Mouse (Mus musculus) embryo, embryonic 10.5 days (tissue): ENCODE measurements around the gene Pnma1.

Experiments used
- DNase-seq: peaks from one replicate; pipeline ENCODE4 v3.0.0-alpha.2; 2015; ENCODE audit warnings: low spot score

The Pnma1 gene

GRCm38 (mm10) chr12:84147954-84148621, at the start of gene Pnma1:
Gene Pnma1, minus strand, starts transcription at chr12:84148489.
- peak; percentile 93 for DNase-seq

- no peak for DNase-seq
Observed at GRCm38 (mm10) chr12:84195195-84195594, 46.9 kb upstream of the Pnma1 start.

DNA sequence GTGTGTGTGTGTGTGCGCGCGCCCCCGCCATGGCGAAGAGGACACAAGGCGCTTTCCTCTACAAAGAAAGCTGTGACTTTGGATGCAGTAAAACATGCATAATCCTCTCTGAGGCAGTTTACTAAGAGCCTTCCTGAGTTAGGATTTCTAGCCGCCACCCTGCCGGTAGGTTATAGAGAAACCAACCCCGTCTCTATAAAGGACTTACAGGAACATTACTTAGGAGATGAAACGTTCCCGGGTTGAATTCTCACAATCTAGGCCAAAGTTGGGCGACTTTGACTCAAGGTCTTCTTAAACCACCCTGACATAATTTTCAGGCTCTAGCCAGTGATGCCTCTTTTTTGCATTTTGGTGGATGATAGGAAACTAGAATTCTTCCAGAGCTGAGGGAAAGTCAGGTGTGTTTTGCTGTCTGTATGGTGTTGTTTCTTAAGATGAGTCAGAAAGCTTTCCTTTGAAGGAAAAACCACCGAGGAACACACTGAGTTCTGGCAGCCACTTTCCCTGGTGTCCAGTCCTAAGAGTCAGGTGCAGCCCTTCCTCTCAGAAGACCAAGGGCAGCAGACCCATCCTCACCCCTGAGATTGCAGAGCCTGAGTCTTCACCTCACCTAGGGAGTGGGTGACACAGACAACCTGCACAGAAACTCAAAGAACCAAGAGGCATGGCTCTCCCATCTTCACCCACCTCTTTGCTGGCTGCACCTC, 46.3 kb upstream of the Pnma1 start:
- DNase-seq = no peak

DNA sequence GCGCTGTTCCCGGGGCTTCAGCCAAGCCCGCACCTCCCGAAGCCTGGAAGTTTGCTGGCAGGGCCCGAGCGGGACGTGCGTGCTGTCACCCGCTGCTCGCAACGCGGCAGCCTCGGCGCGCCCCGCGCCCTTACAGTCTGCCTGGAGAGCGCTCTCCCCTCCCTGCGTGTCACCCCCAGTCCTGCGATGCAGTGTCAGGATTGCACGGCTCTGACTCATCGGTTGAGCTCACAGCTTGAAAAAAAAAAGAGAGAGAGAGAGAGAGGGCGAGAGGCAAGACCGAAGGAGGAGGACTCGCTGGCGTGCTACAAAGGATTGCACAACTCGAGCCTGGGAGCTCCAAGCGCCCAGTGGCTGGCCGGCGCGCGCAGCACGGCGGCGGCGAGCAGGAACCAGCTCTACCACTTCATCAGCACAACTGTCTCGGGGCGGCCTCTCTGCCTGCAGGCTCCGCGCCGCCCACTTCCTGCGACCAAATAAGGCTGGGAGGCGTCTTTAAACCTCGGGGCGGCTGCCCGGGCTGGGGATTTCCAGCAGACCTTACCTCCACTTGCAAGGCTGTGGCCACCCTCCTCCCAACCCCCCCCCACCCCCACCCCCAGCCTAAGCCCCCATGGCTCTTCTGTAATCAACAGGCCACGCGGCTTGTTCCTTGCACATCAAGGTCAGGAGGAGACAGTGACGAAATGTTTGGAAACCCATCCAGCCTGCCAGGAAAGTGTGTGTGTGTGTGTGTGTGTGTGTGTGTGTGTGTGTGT, 45.5 kb upstream of the Pnma1 start:
- DNase-seq = peak; percentile 95

GRCm38 (mm10) chr12:84192741-84193641, 44.7 kb upstream of the Pnma1 start:
- peak; percentile 74 for DNase-seq

DNA sequence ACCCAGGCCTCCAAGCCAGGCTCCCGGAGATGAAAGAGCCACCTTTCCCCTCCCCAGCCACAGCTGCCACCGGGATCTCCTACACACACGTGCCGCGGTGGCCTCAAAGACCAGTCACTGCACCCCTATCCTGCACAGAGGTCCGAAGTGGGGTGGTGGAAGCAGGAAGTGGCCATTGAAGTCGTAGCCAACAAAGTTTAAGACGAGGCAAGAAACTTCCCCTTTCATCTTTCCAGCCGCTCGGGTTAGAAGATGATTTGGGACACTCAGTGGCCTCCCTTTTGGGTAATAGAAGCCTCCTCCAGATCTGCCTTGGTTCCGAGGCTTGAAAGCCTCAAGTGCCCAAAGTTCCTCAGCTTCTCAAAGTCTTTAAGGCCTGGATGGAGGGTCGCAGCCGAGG, 44.0 kb upstream of the Pnma1 start:
- DNase-seq = no peak

DNA sequence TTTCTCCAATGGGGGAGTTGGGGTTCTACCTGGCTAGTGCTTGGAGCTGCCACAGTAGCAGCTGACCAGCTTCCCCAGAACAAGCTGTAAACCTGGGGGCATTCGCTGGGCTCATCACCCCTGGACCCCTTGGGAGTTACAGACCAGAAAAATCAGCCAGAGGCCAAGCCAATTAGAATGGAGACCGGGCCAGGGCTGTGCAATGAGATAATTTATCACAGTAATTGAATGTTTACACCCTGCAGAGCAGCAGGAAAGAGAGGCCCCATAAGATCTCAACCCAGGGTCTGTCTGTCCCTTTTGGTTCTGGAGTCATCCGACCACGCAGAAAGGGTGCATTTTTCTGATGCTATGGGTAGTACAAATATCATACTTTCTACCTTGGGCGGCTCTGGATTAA, 43.5 kb upstream of the Pnma1 start:
- DNase-seq = peak; percentile 26

DNA sequence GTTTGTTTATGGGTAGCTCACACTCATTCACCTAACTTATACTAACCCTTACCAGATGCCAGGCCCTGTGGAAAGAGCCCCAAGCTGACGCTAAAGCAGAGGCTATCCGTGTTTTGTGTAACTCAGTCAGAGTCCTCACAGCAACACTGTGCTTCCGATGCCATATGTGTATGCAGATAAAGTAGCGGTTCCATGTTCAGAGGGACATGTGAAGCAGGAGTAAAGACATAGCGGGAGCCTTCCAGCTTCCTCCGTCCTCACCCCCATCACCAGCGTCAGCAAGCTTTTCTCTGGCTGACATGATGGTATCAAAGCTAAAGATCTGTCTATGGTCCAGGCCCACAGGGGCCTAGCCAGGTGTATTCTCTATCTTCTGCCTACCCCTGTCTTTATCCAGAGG, 42.9 kb upstream of the Pnma1 start:
- no peak for DNase-seq

- peak; percentile 29 for DNase-seq
Observed at GRCm38 (mm10) chr12:84190151-84190820, 42.0 kb upstream of the Pnma1 start.

DNA sequence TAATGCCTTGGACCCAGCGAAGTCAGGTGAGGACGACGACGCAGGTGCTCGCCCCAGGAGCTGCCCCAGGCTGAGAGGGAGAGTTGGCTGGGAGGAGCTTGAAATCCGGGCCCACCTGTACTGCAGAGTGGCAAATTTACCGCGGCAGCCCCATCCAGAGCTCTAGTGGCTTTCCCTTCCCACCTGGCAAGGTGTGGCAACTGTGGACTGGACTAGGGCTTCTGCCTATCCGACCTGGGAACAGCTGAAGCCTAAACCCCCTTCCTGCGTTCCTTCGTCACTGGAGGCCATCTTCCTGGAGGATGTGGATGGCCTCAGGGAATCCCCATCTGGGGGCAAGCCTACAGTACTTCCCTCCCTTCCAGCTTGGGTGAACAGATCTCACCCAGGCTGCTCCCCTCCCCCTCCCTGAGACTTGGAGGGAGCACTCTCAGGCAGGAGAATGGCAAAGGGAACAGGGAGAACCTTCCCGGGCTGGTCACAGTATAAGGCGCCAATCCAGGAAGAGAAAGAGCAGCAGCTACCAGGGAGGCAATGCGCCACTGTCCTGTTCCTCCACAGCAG, 40.7 kb upstream of the Pnma1 start:
- no peak for DNase-seq

- DNase-seq = no peak
Observed at GRCm38 (mm10) chr12:84187752-84188601, 39.7 kb upstream of the Pnma1 start.

DNA sequence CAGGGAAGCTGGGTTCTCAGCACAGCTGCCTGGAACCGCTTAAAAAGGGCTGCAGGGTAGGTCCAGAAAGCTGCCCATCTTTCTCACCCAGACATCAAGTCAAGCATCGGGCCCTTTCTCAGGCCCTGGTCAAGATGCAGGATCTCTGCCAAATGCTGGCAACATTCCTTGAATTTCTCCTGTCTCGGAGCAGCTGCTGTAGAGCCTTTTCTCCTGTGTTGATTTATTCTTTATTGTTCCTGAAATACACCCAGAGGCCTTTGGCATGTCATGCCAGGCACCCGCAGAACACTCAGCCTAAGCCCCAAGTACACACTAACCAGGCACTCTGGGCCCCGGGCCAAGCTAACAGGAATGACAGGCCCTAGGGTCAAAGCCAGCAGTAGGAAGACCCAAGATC, 38.7 kb upstream of the Pnma1 start:
- DNase-seq = no peak

GRCm38 (mm10) chr12:84186536-84186935, 38.2 kb upstream of the Pnma1 start:
- DNase-seq = no peak

GRCm38 (mm10) chr12:84185547-84185946, 37.3 kb upstream of the Pnma1 start:
- no peak for DNase-seq

- DNase-seq = no peak
Observed at GRCm38 (mm10) chr12:84184979-84185378, 36.7 kb upstream of the Pnma1 start.

DNA sequence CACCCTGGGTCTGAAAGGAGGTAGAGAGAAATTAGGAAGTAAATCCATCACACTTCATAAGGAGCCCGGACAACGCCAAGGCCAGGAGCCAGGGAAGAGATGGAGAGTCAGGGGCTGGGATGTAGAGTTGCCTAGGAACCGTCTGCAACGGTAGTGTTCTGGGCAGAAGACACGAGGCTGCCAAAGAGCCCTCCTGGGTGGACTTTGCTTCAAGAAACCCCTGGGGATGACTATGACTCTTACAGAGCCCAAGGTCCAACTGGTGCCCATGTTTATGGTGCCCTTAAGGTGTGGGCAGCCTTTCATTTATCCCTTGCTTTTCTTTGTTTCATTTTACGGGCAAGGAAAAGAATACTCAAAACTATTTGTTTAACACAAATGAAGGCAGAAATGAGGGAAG, 33.7 kb upstream of the Pnma1 start:
- DNase-seq = no peak

DNA sequence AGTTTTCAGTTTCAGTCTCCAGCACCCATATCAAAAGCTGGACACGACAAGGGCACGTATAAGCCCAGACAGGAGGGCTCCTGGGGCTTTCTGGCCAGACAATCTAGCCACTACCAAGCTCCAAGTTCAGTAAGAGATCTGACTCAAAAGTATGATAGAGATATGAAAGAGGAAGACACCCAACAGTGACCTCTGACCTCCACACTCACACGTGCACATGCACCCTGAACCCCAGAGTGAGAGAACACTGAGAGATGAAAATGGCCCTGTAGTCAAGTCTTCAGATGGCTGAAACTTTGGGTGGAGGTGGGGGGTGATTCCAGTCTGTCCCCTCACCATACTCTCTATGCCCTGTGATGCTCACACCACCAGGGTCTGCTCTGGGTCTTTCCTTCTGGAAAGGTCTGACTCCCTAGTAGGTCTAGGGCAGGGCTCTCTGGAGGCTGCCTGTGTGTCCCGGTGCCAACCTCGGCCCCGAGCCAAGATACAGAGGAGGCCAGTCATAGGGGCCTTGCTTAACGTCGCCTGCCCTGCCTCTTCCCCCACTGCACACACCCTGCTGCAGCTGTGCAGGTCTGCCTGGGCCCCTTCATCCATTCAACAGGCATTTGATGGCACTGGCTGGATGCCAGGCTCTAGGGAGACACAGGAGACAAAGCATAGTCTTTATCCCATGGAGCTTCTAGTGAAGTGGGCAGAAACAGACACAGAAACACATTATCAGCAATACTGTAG, 32.6 kb upstream of the Pnma1 start:
- DNase-seq = no peak

- no peak for DNase-seq
Observed at GRCm38 (mm10) chr12:84180090-84180489, 31.8 kb upstream of the Pnma1 start.

- no peak for DNase-seq
Observed at GRCm38 (mm10) chr12:84178652-84179445, 30.6 kb upstream of the Pnma1 start.
